Comparison of ENCODE assay signal across 12 mouse cellular contexts in genomic region chr14:121324521-121325330, GRCm38 (mm10). TPM values are rescaled to one million over a fixed set of nuclear protein-coding genes. Genes with fewer than 3 reads are reported as not detected.
DNase-seq lines count a peak whose midpoint lies in the region; ATAC-seq and TF ChIP-seq lines count a peak whose summit lies in the region.
"Had no signal": no experiment of that assay in that cellular context is flagged by ENCODE, and none has a peak within 500 bp of the region (broad histone marks: within the 10 kb centered on the region; RNA-seq: fewer than 3 reads in every experiment).

No protein-coding gene starts in this region.

- no peak for DNase-seq in gastrocnemius, adult 2 months
- no peak for DNase-seq in gastrocnemius, adult 18-20 months (ENCODE audit: low spot score)
- DNase-seq in right cerebral cortex, adult 18-20 months: peak; percentile 59
- no peak for DNase-seq in right cerebral cortex, postnatal 4 days
- no peak for DNase-seq in testis, postnatal 14 days (ENCODE audit: low spot score)

- no peak overlapping the region for H3K9ac ChIP-seq in intestine, postnatal 0 days (ENCODE audit: low read depth, low read length)
- H3K9ac ChIP-seq: hindbrain, embryonic 13.5 days; limb, embryonic 15.5 days had no signal

- peak; percentile 70 for ATAC-seq in neutrophil, adult 5-6 weeks (ENCODE audit: extremely low read depth, insufficient number of reproducible peaks, low FRiP score, poor library complexity, severe bottlenecking)
- ATAC-seq in intestine, postnatal 0 days: no peak
- ATAC-seq: forebrain, embryonic 16.5 days had no signal

- H3K4me2 ChIP-seq in intestine, postnatal 0 days (replicated peaks; ENCODE audit: low read depth): no peak overlapping the region
- H3K4me2 ChIP-seq: hindbrain, embryonic 13.5 days; limb, embryonic 15.5 days had no signal

- no peaks in the 10 kb centered on the region for H3K27me3 ChIP-seq in intestine, postnatal 0 days (replicated peaks; ENCODE audit: control insufficient read depth, insufficient read depth, low read length)
- H3K27me3 ChIP-seq: hindbrain, embryonic 13.5 days; limb, embryonic 15.5 days had no signal

- no peak for TF ChIP-seq POLR2A in bone marrow macrophage, adult 2 months (IDR thresholded peaks at IDR 0.05; ENCODE audit: borderline replicate concordance, low read depth, low read length)

- peak overlapping the region; percentile 56 for H3K4me3 ChIP-seq in gastrocnemius, adult 2 months
- peak overlapping the region; percentile 11; the same call in 1 of the 2 replicates for H3K4me3 ChIP-seq in bone marrow macrophage, adult 2 months (ENCODE audit: insufficient read depth, low read length)
- H3K4me3 ChIP-seq in intestine, postnatal 0 days (ENCODE audit: low read depth, low read length): no peak overlapping the region
- H3K4me3 ChIP-seq: hindbrain, embryonic 13.5 days; limb, embryonic 15.5 days had no signal

- peak overlapping the region; percentile 50 for H3K27ac ChIP-seq in gastrocnemius, adult 2 months
- H3K27ac ChIP-seq in bone marrow macrophage, adult 2 months (ENCODE audit: insufficient read depth, low read depth, low read length): no peak overlapping the region
- no peak overlapping the region for H3K27ac ChIP-seq in intestine, postnatal 0 days (ENCODE audit: low read depth, low read length)
- H3K27ac ChIP-seq: hindbrain, embryonic 13.5 days; limb, embryonic 15.5 days; macrophage had no signal

- H3K9me3 ChIP-seq in intestine, postnatal 0 days (ENCODE audit: control insufficient read depth): no peaks in the 10 kb centered on the region
- H3K9me3 ChIP-seq: hindbrain, embryonic 13.5 days; limb, embryonic 15.5 days had no signal

- WGBS in intestine, postnatal 0 days: 84% methylated on average over 17 of the region's 17 CpGs

- peaks cover 53% of the 10 kb centered on the region for H3K4me1 ChIP-seq in bone marrow macrophage, adult 2 months (ENCODE audit: control insufficient read depth, insufficient read depth, low read length)
- no peaks in the 10 kb centered on the region; the same call in 1 of the 2 replicates for H3K4me1 ChIP-seq in intestine, postnatal 0 days (replicated peaks; ENCODE audit: control insufficient read depth, insufficient read depth, low read length)

- no peaks in the 10 kb centered on the region for H3K36me3 ChIP-seq in intestine, postnatal 0 days (ENCODE audit: control insufficient read depth, insufficient read depth)
- H3K36me3 ChIP-seq: hindbrain, embryonic 13.5 days; limb, embryonic 15.5 days had no signal

- intact Hi-C loops in gastrocnemius, adult 2 months (cut with DNase I): loop anchor here (10.0 kb wide), 1 partner anchor 50 kb away; no protein-coding TSS in a partner anchor

- 0 out of 2 replicates have a peak, but pooled peaks have one; percentile 8 for TF ChIP-seq CTCF in gastrocnemius, adult 2 months (IDR thresholded peaks at IDR 0.05)
- no peak for TF ChIP-seq CTCF in bone marrow macrophage, adult 2 months (IDR thresholded peaks at IDR 0.05; ENCODE audit: low read depth, low read length)
- TF ChIP-seq CTCF in intestine, postnatal 0 days (IDR thresholded peaks at IDR 0.05; ENCODE audit: low read depth): no peak

RNA-seq across cellular contexts. Expression of gene Stk24, which starts 55.1 kb away (rescaled TPM):
- total RNA-seq in gastrocnemius, adult 2 months (2021): 10 to 100 TPM; 29.7 to 40.0 TPM
- 10 to 100 TPM; 27.9 to 31.2 TPM for total RNA-seq in gastrocnemius, adult 18-20 months (2021)
- 97.7 and 101 TPM in 2 replicates for polyA plus RNA-seq in bone marrow macrophage, adult 2 months (2012; ENCODE audit: insufficient read depth, insufficient read length, missing spikeins)
- 162 and 165 TPM in 2 replicates for total RNA-seq in neutrophil, adult 5-6 weeks (2017)
- 39.2 and 40.7 TPM in 2 replicates for polyA plus RNA-seq in intestine, postnatal 0 days (2015; fragmentation: Nextera tagmentation; extraction: Ambion mirVana)
